Mouse (Mus musculus) heart, adult 2 months (tissue): ENCODE data around the gene Gm45140. TPM values are rescaled to one million over a fixed set of nuclear protein-coding genes. Genes with fewer than 3 reads are reported as not detected.

Experiments
- DNase-seq, 2 experiments: peaks; one replicate each; pipeline ENCODE4 v3.0.0; 2021
- H3K27ac ChIP-seq: fragments of 200-600 bp; 2 replicates; pipeline ENCODE4 v1.8.1; 2022
- H3K27me3 ChIP-seq: fragments of 200-500 bp; 2 replicates; pipeline ENCODE4 v1.6.1; 2012; ENCODE audit warnings: mild to moderate bottlenecking, low read length, inconsistent platforms, mixed read lengths; ENCODE audit not compliant: control insufficient read depth, insufficient read depth
- H3K36me3 ChIP-seq: fragments of 200-500 bp; 2 replicates; pipeline ENCODE4 v1.6.1; 2012; ENCODE audit warnings: low read length, inconsistent platforms; ENCODE audit not compliant: control insufficient read depth, insufficient read depth
- H3K4me1 ChIP-seq: fragments of 200-500 bp; 2 replicates; pipeline ENCODE4 v1.6.1; 2011; ENCODE audit warnings: low read length; ENCODE audit not compliant: control insufficient read depth, insufficient read depth
- H3K4me3 ChIP-seq: fragments of 200-600 bp; 2 replicates; pipeline ENCODE4 v1.8.1; 2022
- H3K79me2 ChIP-seq: fragments of 200-500 bp; replicated peaks from 2 replicates; pipeline ENCODE4 v1.6.1; 2012; ENCODE audit warnings: mild to moderate bottlenecking, inconsistent platforms, low read length, moderate library complexity, mixed read lengths; ENCODE audit not compliant: control insufficient read depth, insufficient read depth
- H3K9ac ChIP-seq: fragments of 200-500 bp; 2 replicates; pipeline ENCODE4 v1.6.1; 2012; ENCODE audit warnings: low read depth, mild to moderate bottlenecking, control low read depth, inconsistent platforms, low read length, mixed read lengths
- CTCF ChIP-seq: fragments of 200-600 bp; IDR thresholded peaks from 2 replicates; pipeline ENCODE4 v1.8.1; 2022; ENCODE audit warnings: antibody characterized with exemption, mild to moderate bottlenecking, moderate library complexity
- EP300 ChIP-seq: fragments of 200-500 bp; IDR thresholded peaks from 2 replicates; pipeline ENCODE4 v1.6.1; 2011; ENCODE audit warnings: low read depth, low read length, control low read depth; ENCODE audit not compliant: insufficient read depth
- POLR2A ChIP-seq: fragments of 200-500 bp; IDR thresholded peaks from 2 replicates; pipeline ENCODE4 v1.6.1; 2011; ENCODE audit warnings: mild to moderate bottlenecking, low read depth, low read length, control low read depth; ENCODE audit not compliant: insufficient read depth
- WGBS: fragments of 180-500 bp; shearing (Covaris S2); methylation state at CpG from one replicate; pipeline ENCODE4 v1.1.7; 2018; 5-methylcytosine and 5-hydroxymethylcytosine counted together
- intact Hi-C: fragments of 180-260 bp; cut with DNase I; formaldehyde crosslinking; loops from one replicate; pipeline ENCODE4 v1.15.1; 2025
- polyA plus RNA-seq: library from polyadenylated mRNA; depleted of rRNA; stranded (reverse); fragments of >200 nt; gene quantifications from 2 replicates; pipeline ENCODE4 v1.2.3, GENCODE M21; 2012; rRNA removed
- total RNA-seq, 2 experiments: library from RNA; stranded (reverse); gene quantifications; 2 replicates each; pipeline ENCODE4 v1.2.3; 2021

Gene Gm45140
- total and polyA plus RNA-seq, 3 experiments, result 0.16 to 1.4 (median 0.23) TPM

DNA sequence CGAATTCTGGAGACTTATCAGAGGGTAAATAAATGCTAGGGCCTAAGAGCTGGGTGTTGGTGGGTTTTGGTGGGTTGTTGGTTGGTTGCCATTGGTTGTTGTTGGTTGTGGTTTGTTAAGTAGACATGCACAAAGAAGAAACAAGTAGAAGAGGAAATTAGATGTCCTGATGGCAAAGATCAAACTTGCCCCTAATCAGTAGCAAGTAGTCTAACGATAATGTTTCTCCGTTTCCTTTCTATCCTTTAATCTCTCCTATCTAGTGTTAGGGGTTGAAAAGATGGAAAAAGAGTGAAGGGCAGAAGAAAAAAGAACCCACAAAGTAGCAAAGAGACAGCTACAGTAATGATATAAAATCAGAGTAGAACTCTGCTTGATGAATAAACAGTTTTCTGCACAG, 91.0 kb downstream of the Gm45140 start:
- Histone ChIP-seq H3K27me3 (no peaks in the 10 kb centered on the region), H3K4me3 (no peak overlapping the region), H3K4me1 (peaks cover 2% of the 10 kb centered on the region; the same call in 1 of the 2 replicates), H3K36me3 (no peaks in the 10 kb centered on the region), H3K27ac (no peak overlapping the region; the same call in 1 of the 2 replicates), H3K9ac (no peak overlapping the region), H3K79me2 (no peaks in the 10 kb centered on the region)
- WGBS, result 62% methylated on average over 3 of the region's 3 CpGs
- DNase-seq, result no peak
- no peak for TF ChIP-seq CTCF
- TF ChIP-seq POLR2A, result no peak
- no peak for TF ChIP-seq EP300
- intact Hi-C loops, result no loop called here

DNA sequence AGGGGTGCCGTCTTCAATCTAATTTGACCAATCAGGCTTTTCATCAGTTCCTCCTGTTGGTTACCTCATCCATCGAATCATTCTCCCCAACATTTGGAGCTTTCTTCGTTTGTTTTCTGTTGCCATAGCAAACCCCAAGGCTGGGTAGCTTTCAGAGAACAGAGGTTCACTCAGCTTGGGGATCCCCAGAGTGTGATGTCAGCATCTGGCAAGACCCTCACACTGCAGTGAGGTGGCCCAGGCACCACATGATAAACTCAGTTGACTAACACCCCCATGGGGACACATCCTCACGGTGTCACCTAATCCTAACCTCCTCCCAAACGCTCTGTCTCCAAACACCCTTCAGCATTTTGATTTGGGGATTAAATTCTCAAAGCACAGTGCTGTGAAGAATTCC, 92.3 kb downstream of the Gm45140 start:
- TF ChIP-seq CTCF (no peak), POLR2A (no peak), EP300 (no peak)
- Histone ChIP-seq H3K9ac (no peak overlapping the region), H3K79me2 (no peaks in the 10 kb centered on the region), H3K27ac (no peak overlapping the region), H3K27me3 (no peaks in the 10 kb centered on the region), H3K4me1 (peaks cover 2% of the 10 kb centered on the region; the same call in 1 of the 2 replicates), H3K4me3 (no peak overlapping the region), H3K36me3 (no peaks in the 10 kb centered on the region)
- DNase-seq, result peak in 1 of 2 experiments; percentile 55
- intact Hi-C loops, result no loop called here
- WGBS, result 65% methylated on average over 5 of the region's 5 CpGs

DNA sequence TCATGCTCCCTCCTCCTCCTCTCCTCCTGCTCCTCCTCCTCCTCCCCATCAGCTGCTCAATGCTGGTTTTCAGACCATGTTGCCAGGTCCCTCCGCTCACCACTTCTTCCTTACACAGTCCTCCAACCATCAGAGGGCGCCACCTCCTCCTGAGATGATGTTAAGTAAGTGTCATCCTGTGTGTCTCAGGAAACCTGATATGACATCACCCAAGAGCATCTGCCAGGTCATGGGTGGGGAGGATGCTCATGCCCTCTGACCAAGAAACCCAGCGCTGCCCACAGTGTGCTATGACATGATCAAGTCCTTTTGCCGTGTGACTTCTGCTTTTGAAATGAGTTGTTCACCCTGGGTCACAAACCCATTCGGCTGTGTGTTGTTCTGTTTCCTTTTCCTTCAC, 92.8 kb downstream of the Gm45140 start:
- Histone ChIP-seq H3K9ac (no peak overlapping the region), H3K4me1 (peaks cover 2% of the 10 kb centered on the region; the same call in 1 of the 2 replicates), H3K36me3 (no peaks in the 10 kb centered on the region), H3K4me3 (no peak overlapping the region), H3K79me2 (no peaks in the 10 kb centered on the region), H3K27me3 (no peaks in the 10 kb centered on the region), H3K27ac (no peak overlapping the region)
- intact Hi-C loops, result no loop called here
- DNase-seq, result peak in 1 of 2 experiments; percentile 24
- 73% methylated on average over 5 of the region's 5 CpGs for WGBS
- TF ChIP-seq POLR2A (no peak), EP300 (no peak), CTCF (peak; percentile 10; the same call in 1 of the 2 replicates)

DNA sequence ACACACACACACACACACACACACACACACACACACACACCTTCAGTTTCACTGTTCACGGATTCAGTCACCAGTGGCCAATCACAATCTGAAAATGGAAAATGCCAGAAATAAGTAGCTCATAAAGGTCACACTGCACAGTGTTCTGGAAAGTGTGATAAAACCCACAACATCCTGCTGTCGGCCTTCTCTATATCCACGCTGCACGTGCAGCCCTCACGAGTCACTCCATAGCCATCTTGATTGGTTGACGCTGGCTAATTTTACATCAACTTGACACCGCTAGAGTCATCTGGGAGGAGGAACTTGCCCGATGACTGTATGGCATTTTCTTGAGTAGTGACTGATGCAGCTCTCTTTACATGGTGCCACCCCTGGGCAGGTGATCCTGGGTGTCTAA, 93.6 kb downstream of the Gm45140 start:
- H3K4me1 ChIP-seq, result peaks cover 2% of the 10 kb centered on the region; the same call in 1 of the 2 replicates
- H3K9ac ChIP-seq, result no peak overlapping the region
- WGBS, result 68% methylated on average over 8 of the region's 8 CpGs
- H3K79me2 ChIP-seq, result no peaks in the 10 kb centered on the region
- H3K36me3 ChIP-seq, result no peaks in the 10 kb centered on the region
- no peak for DNase-seq
- TF ChIP-seq POLR2A, result no peak
- TF ChIP-seq CTCF, result no peak
- TF ChIP-seq EP300, result no peak
- H3K4me3 ChIP-seq, result no peak overlapping the region
- H3K27me3 ChIP-seq, result no peaks in the 10 kb centered on the region
- no peak overlapping the region for H3K27ac ChIP-seq
- intact Hi-C loops, result no loop called here

DNA sequence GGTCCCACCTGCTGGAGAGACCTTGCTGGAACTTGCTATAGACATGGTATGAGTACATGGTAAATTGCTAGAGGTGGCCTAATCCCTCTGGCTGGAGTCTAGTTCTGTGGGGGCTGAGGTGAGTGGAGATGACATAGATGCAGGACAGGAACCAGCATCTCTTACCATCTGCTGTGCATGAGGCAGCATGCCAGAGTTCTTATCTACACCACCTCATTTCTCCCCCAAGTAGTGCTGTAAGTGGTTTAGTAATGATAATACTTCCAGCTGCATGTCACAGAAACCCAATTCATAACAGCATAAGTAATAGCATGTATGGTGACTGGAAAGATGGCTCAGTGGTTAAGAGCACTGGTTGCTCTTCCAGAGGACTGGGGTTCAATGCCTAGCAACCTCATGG, 95.1 kb downstream of the Gm45140 start:
- H3K4me1 ChIP-seq, result peaks cover 2% of the 10 kb centered on the region; the same call in 1 of the 2 replicates
- intact Hi-C loops, result no loop called here
- H3K27me3 ChIP-seq, result no peaks in the 10 kb centered on the region
- H3K27ac ChIP-seq, result no peak overlapping the region
- no peak overlapping the region for H3K4me3 ChIP-seq
- no peak overlapping the region for H3K9ac ChIP-seq
- H3K79me2 ChIP-seq, result no peaks in the 10 kb centered on the region
- TF ChIP-seq EP300, result no peak
- DNase-seq, result no peak
- H3K36me3 ChIP-seq, result no peaks in the 10 kb centered on the region

DNA sequence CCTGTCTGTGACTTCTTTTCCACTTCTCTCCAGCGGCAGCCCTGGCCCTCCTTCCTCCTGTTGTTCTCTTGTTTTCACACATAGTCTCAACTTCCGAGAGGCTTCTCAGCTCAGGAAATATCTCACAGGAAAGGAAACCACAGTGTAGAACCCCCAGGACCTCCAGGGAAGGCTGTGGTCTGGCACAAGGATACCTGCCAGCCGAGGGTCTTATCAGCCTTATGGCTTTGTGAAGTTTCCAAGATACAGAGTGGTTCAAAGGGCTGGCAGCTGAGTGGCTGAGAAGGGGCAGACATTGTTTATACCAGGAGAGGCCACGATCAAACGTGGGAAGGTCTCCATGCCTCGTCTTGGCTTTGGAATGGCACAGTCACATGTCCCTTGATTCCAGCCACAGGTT, 95.7 kb downstream of the Gm45140 start:
- no peak overlapping the region for H3K9ac ChIP-seq
- no peak for DNase-seq
- H3K27ac ChIP-seq, result no peak overlapping the region
- intact Hi-C loops, result no loop called here
- no peaks in the 10 kb centered on the region for H3K36me3 ChIP-seq
- no peak overlapping the region for H3K4me3 ChIP-seq
- H3K4me1 ChIP-seq, result peaks cover 1% of the 10 kb centered on the region; the same call in 1 of the 2 replicates
- H3K79me2 ChIP-seq, result no peaks in the 10 kb centered on the region
- WGBS, result 35% methylated on average over 6 of the region's 6 CpGs
- TF ChIP-seq POLR2A (no peak), CTCF (no peak), EP300 (no peak)
- H3K27me3 ChIP-seq, result no peaks in the 10 kb centered on the region

Other genes with a start within 250 kb of the Gm45140 start
- under 1 TPM; 0.37 to 0.77 TPM for gene Prokr1, start 245.1 kb downstream of the Gm45140 start, total RNA-seq
- 0.23 and 0.97 TPM in 2 replicates for gene Prokr1, start 245.1 kb downstream of the Gm45140 start, polyA plus RNA-seq
- gene Aplf, start 163.6 kb downstream of the Gm45140 start, total RNA-seq, result 1 to 10 TPM; 2.1 to 2.6 TPM
- 1.4 and 2.1 TPM in 2 replicates for gene Aplf, start 163.6 kb downstream of the Gm45140 start, polyA plus RNA-seq
- gene Efcc1, start 104.9 kb downstream of the Gm45140 start, total RNA-seq, result 1 to 10 TPM in 1 of 2 experiments, under 1 TPM in 1; 0.86 to 1.2 TPM
- 1.3 and 2.5 TPM in 2 replicates for gene Efcc1, start 104.9 kb downstream of the Gm45140 start, polyA plus RNA-seq
- gene Gp9, start 57.7 kb downstream of the Gm45140 start, total RNA-seq, result 1 to 10 TPM in 1 of 2 experiments, under 1 TPM in 1; 0.94 to 5.8 TPM
- gene Gp9, start 57.7 kb downstream of the Gm45140 start, polyA plus RNA-seq, result 2.6 and 9.9 TPM in 2 replicates
- 10 to 100 TPM; 11.1 to 11.6 TPM for gene Rab43, start 23.6 kb downstream of the Gm45140 start, total RNA-seq
- gene Rab43, start 23.6 kb downstream of the Gm45140 start, polyA plus RNA-seq, result 12.2 and 17.6 TPM in 2 replicates
- 10 to 100 TPM; 22.3 to 22.8 TPM for gene Isy1, start 3.0 kb upstream of the Gm45140 start, total RNA-seq
- 7.3 and 15.1 TPM in 2 replicates for gene Isy1, start 3.0 kb upstream of the Gm45140 start, polyA plus RNA-seq
- 100 to 1,000 TPM; 303 to 355 TPM for gene Cnbp, start 15.3 kb upstream of the Gm45140 start, total RNA-seq
- gene Cnbp, start 15.3 kb upstream of the Gm45140 start, polyA plus RNA-seq, result 201 and 451 TPM in 2 replicates
- gene Copg1, start 52.0 kb upstream of the Gm45140 start, total RNA-seq, result 10 to 100 TPM; 40.3 to 41.0 TPM
- gene Copg1, start 52.0 kb upstream of the Gm45140 start, polyA plus RNA-seq, result 29.5 and 35.9 TPM in 2 replicates
- 1 to 10 TPM; 8.3 to 9.1 TPM for gene Hmces, start 78.1 kb upstream of the Gm45140 start, total RNA-seq
- 8.2 and 9.4 TPM in 2 replicates for gene Hmces, start 78.1 kb upstream of the Gm45140 start, polyA plus RNA-seq
- 1 to 10 TPM; 1.5 to 1.7 TPM for gene H1fx, start 145.8 kb upstream of the Gm45140 start, total RNA-seq
- 0.82 and 1.4 TPM in 2 replicates for gene H1fx, start 145.8 kb upstream of the Gm45140 start, polyA plus RNA-seq
- 100 to 1,000 TPM; 271 to 299 TPM for gene Rab7, start 209.5 kb upstream of the Gm45140 start, total RNA-seq
- 212 and 344 TPM in 2 replicates for gene Rab7, start 209.5 kb upstream of the Gm45140 start, polyA plus RNA-seq
- 100 to 1,000 TPM; 107 to 114 TPM for gene Rpn1, start 248.7 kb upstream of the Gm45140 start, total RNA-seq
- gene Rpn1, start 248.7 kb upstream of the Gm45140 start, polyA plus RNA-seq, result 67.7 and 131 TPM in 2 replicates